ENCODE assay signal across 11 mouse cellular contexts in the genomic region with DNA sequence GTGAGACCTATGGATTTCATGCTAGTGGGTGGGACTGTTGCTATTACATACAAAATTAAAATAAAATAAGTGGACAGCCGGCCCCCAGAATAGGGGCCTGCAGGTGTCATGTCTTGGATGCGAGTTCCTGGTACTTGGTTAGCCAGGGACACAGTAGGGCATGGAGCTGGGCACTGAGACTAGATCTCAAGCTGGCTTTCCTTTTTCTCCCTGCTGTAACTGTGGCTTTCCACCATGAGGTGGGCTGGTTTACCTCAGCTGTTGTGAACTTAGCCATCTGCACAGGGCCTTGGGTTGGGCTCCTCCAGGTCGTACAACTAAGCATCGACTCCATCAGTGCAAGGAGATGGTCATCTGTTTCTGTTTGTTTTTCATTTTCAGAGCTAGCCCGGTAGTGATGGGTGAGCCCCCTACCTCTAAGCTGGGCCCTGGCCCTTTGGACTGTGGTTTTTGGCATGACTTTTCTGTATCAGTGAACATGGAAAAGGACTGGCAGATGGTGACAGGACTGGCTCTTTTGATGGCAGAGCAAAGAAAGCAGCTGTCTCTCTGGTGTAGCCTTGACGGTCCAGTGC. TPM values are rescaled to one million over a fixed set of nuclear protein-coding genes. Genes with fewer than 3 reads are reported as not detected.
A peak's percentile ranks its signal among the peaks of the same experiment; 100 is the strongest.
DNase-seq lines count a peak whose midpoint lies in the region; ATAC-seq and TF ChIP-seq lines count a peak whose summit lies in the region.
"Had no signal": no experiment of that assay in that cellular context is flagged by ENCODE, and none has a peak within 500 bp of the region (broad histone marks: within the 10 kb centered on the region; RNA-seq: fewer than 3 reads in every experiment).

No protein-coding gene starts in this region.

- no peak for TF ChIP-seq RAD21 in CH12.LX (IDR thresholded peaks at IDR 0.05; ENCODE audit: low read depth, low read length)

- H3K27ac ChIP-seq in heart, embryonic 12.5 days (ENCODE audit: poor library complexity, severe bottlenecking), result no peak overlapping the region
- H3K27ac ChIP-seq in CH12.LX (ENCODE audit: insufficient read depth, low read depth), result no peak overlapping the region
- H3K27ac ChIP-seq in forebrain, embryonic 15.5 days (replicated peaks), result no peak overlapping the region
- no peak overlapping the region for H3K27ac ChIP-seq in liver, postnatal 0 days (ENCODE audit: low read depth)

- peaks cover 23% of the 10 kb centered on the region for H3K4me1 ChIP-seq in heart, embryonic 12.5 days (replicated peaks)
- peaks cover 5 to 29% of the 10 kb centered on the region in 2 experiments for H3K4me1 ChIP-seq in CH12.LX (ENCODE audit: control insufficient read depth in 1 of 2, insufficient read depth in 2 of 2)
- H3K4me1 ChIP-seq in forebrain, embryonic 15.5 days, result peaks cover 29% of the 10 kb centered on the region
- peaks cover 27% of the 10 kb centered on the region for H3K4me1 ChIP-seq in liver, postnatal 0 days (ENCODE audit: insufficient read depth)

- no peak for TF ChIP-seq POLR2A in CH12.LX (IDR thresholded peaks at IDR 0.05; ENCODE audit: low read depth, low read length)

- no peak for ATAC-seq in heart, embryonic 12.5 days (ENCODE audit: insufficient number of reproducible peaks, low FRiP score)
- ATAC-seq in forebrain, embryonic 15.5 days (replicated peaks), result no peak
- no peak for ATAC-seq in liver, postnatal 0 days

- dilution Hi-C loops in CH12.LX (cut with MboI; ENCODE audit: extremely low pct_ligation_motif_present, extremely low pct_unique_long_range_greater_than_20kb, low sequenced_read_pairs), result no loop called here

- no peak for TF ChIP-seq EP300 in CH12.LX (IDR thresholded peaks at IDR 0.05; ENCODE audit: low read length)
- no peak for TF ChIP-seq EP300 in liver, postnatal 0 days (IDR thresholded peaks at IDR 0.05; ENCODE audit: low read depth)

- H3K79me2 ChIP-seq in CH12.LX (replicated peaks; ENCODE audit: control insufficient read depth, extremely low read depth, insufficient read depth, poor library complexity, severe bottlenecking), result 0 out of 2 replicates have a peak, but pooled peaks cover 4% of the 10 kb centered on the region

- H3K4me2 ChIP-seq in heart, embryonic 12.5 days, result peak overlapping the region; percentile 91
- H3K4me2 ChIP-seq in CH12.LX (ENCODE audit: insufficient read depth, low read depth, poor library complexity, severe bottlenecking), result peak overlapping the region; percentile 73; the same call in 1 of the 2 replicates
- peak overlapping the region; percentile 50; the same call in 1 of the 2 replicates for H3K4me2 ChIP-seq in forebrain, embryonic 15.5 days (replicated peaks)
- H3K4me2 ChIP-seq in liver, postnatal 0 days (ENCODE audit: low read depth, low read length), result peak overlapping the region; percentile 79

- H3K36me3 ChIP-seq in heart, embryonic 12.5 days, result no peaks in the 10 kb centered on the region
- H3K36me3 ChIP-seq in CH12.LX (replicated peaks in 1 of 2; ENCODE audit: control insufficient read depth in 1 of 2, insufficient read depth in 1 of 2, low read length in 1 of 2), result no peaks in the 10 kb centered on the region
- no peaks in the 10 kb centered on the region for H3K36me3 ChIP-seq in forebrain, embryonic 15.5 days
- no peaks in the 10 kb centered on the region for H3K36me3 ChIP-seq in liver, postnatal 0 days (replicated peaks; ENCODE audit: insufficient read depth, low read length)
- H3K36me3 ChIP-seq: G1E had no signal

- peak overlapping the region; percentile 64 for H3K9ac ChIP-seq in heart, embryonic 12.5 days
- no peak overlapping the region for H3K9ac ChIP-seq in CH12.LX (ENCODE audit: insufficient read depth, low read depth)
- no peak overlapping the region for H3K9ac ChIP-seq in forebrain, embryonic 15.5 days (replicated peaks)
- peak overlapping the region; percentile 69 for H3K9ac ChIP-seq in liver, postnatal 0 days (replicated peaks)

- DNase-seq in heart, adult 9 months (ENCODE audit: low spot score in 2 of 2), result no peak
- DNase-seq in CH12.LX (ENCODE audit: extremely low read depth), result no peak
- no peak for DNase-seq in liver, postnatal 0 days
- no peak for DNase-seq in embryo, embryonic 10.5 days (ENCODE audit: low spot score)
- no peak for DNase-seq in frontal cortex, postnatal 25 days (ENCODE audit: low spot score in 2 of 2)
- no peak for DNase-seq in gastrocnemius, adult 8-10 months (ENCODE audit: low spot score in 2 of 2)
- DNase-seq: cerebellum, postnatal 25 days; lung, adult 18-20 months had no signal

- peak overlapping the region; percentile 62 for H3K4me3 ChIP-seq in heart, embryonic 12.5 days
- H3K4me3 ChIP-seq in CH12.LX (replicated peaks in 1 of 3; ENCODE audit: low read depth in 2 of 3, low read length in 2 of 3, poor library complexity in 1 of 3), result no peak overlapping the region
- no peak overlapping the region for H3K4me3 ChIP-seq in forebrain, embryonic 15.5 days
- peak overlapping the region; percentile 56 for H3K4me3 ChIP-seq in liver, postnatal 0 days (ENCODE audit: low read depth, low read length)

- 70% methylated on average over 6 of the region's 6 CpGs for WGBS in heart, embryonic 12.5 days
- WGBS in forebrain, embryonic 15.5 days, result 67% methylated on average over 6 of the region's 6 CpGs
- 78% methylated on average over 6 of the region's 6 CpGs for WGBS in liver, postnatal 0 days (ENCODE audit: insufficient replicate concordance)

- in situ Hi-C loops in CH12.LX (cut with MboI; ENCODE audit: low pct_ligation_motif_present, low pct_unique_long_range_greater_than_20kb, low sequenced_read_pairs), result loop anchor here (10.0 kb wide), 1 partner anchor 111 kb away; the partner anchor contains the start of gene Wdr20

- no peaks in the 10 kb centered on the region for H3K27me3 ChIP-seq in heart, embryonic 12.5 days (replicated peaks)
- H3K27me3 ChIP-seq in CH12.LX (replicated peaks), result no peaks in the 10 kb centered on the region
- H3K27me3 ChIP-seq in forebrain, embryonic 15.5 days, result peaks cover 28% of the 10 kb centered on the region
- H3K27me3 ChIP-seq in liver, postnatal 0 days (ENCODE audit: insufficient read depth, low read length), result no peaks in the 10 kb centered on the region

- no peak for TF ChIP-seq CTCF in CH12.LX (conservative IDR thresholded peaks at IDR 0.05 in 1 of 2, IDR thresholded peaks at IDR 0.05 in 1 of 2; ENCODE audit: low read depth in 2 of 2, low read length in 2 of 2)
- TF ChIP-seq CTCF in liver, postnatal 0 days (IDR thresholded peaks at IDR 0.05; ENCODE audit: low read depth), result no peak

- H3K9me3 ChIP-seq in heart, embryonic 12.5 days (replicated peaks), result no peaks in the 10 kb centered on the region
- no peaks in the 10 kb centered on the region for H3K9me3 ChIP-seq in CH12.LX (replicated peaks; ENCODE audit: low read length)
- H3K9me3 ChIP-seq in forebrain, embryonic 15.5 days, result no peaks in the 10 kb centered on the region
- no peaks in the 10 kb centered on the region for H3K9me3 ChIP-seq in liver, postnatal 0 days (ENCODE audit: low read length)
- H3K9me3 ChIP-seq: G1E had no signal

TF ChIP-seq in CH12.LX, 34 proteins besides CTCF, POLR2A, EP300 and RAD21 (continues in another document):
- no peak for TF ChIP-seq HCFC1 (IDR thresholded peaks at IDR 0.05; ENCODE audit: low read depth, low read length)
- no peak for TF ChIP-seq NELFE (IDR thresholded peaks at IDR 0.05; ENCODE audit: low read depth, low read length)
- no peak for TF ChIP-seq ELF1 (IDR thresholded peaks at IDR 0.05; ENCODE audit: low read depth, low read length)
- TF ChIP-seq USF2 (conservative IDR thresholded peaks at IDR 0.05; ENCODE audit: low read depth, low read length), result no peak
- TF ChIP-seq ZC3H11A (IDR thresholded peaks at IDR 0.05; ENCODE audit: low read depth, low read length), result no peak
- no peak for TF ChIP-seq POLR2AphosphoS2 (IDR thresholded peaks at IDR 0.05; ENCODE audit: low read depth, low read length)
- no peak for TF ChIP-seq MEF2A (IDR thresholded peaks at IDR 0.05; ENCODE audit: borderline replicate concordance, low read depth, low read length)
- TF ChIP-seq RCOR1 (conservative IDR thresholded peaks at IDR 0.05; ENCODE audit: low read depth, low read length), result no peak
- no peak for TF ChIP-seq ZKSCAN1 (IDR thresholded peaks at IDR 0.05; ENCODE audit: borderline replicate concordance, low read depth, low read length)

RNA-seq across cellular contexts. Expression of gene Zfp839, which starts 3.8 kb away (rescaled TPM):
- polyA plus RNA-seq in heart, embryonic 12.5 days (2016; fragmentation: Nextera tagmentation; extraction: Ambion mirVana), result 3.9 and 5.4 TPM in 2 replicates
- total RNA-seq in CH12.LX (2012; rRNA removed) (7.8 and 9.1 TPM in 2 replicates), CH12.LX (2014; rRNA removed) (3.7 and 3.8 TPM in 2 replicates)
- 8.1 and 9.2 TPM in 2 replicates for polyA plus RNA-seq in CH12.LX (2012; ENCODE audit: insufficient read length, low read depth)
- 3.6 and 4.0 TPM in 2 replicates for polyA plus RNA-seq in forebrain, embryonic 15.5 days (2015; fragmentation: Nextera tagmentation; extraction: Ambion mirVana)
- 1.1 and 1.8 TPM in 2 replicates for polyA plus RNA-seq in liver, postnatal 0 days (2015; fragmentation: Nextera tagmentation; extraction: Ambion mirVana)
- total RNA-seq in gastrocnemius, adult 8-10 months (2022), result 1 to 10 TPM; 7.8 to 9.6 (median 8.4) TPM

RNA-seq across cellular contexts. Expression of gene Mok, which starts 5.5 kb away (rescaled TPM):
- 2.9 and 4.0 TPM in 2 replicates for polyA plus RNA-seq in heart, embryonic 12.5 days (2016; fragmentation: Nextera tagmentation; extraction: Ambion mirVana)
- total RNA-seq in CH12.LX (2012; rRNA removed) (5.5 and 9.8 TPM in 2 replicates), CH12.LX (2014; rRNA removed) (5.8 and 7.1 TPM in 2 replicates)
- polyA plus RNA-seq in CH12.LX (2012; ENCODE audit: insufficient read length, low read depth), result 9.1 and 11.0 TPM in 2 replicates
- polyA plus RNA-seq in forebrain, embryonic 15.5 days (2015; fragmentation: Nextera tagmentation; extraction: Ambion mirVana), result 11.8 and 13.8 TPM in 2 replicates
- polyA plus RNA-seq in liver, postnatal 0 days (2015; fragmentation: Nextera tagmentation; extraction: Ambion mirVana), result 0.13 and 0.29 TPM in 2 replicates
- under 1 TPM in 2 of 4 experiments, not detected in 2; 0.35 to 0.52 TPM for total RNA-seq in gastrocnemius, adult 8-10 months (2022)

RNA-seq across cellular contexts. Expression of gene Cinp, which starts 42.7 kb away (rescaled TPM):
- polyA plus RNA-seq in heart, embryonic 12.5 days (2016; fragmentation: Nextera tagmentation; extraction: Ambion mirVana), result 63.3 and 66.7 TPM in 2 replicates
- total RNA-seq in CH12.LX (2012; rRNA removed) (135 and 161 TPM in 2 replicates), CH12.LX (2014; rRNA removed) (164 and 167 TPM in 2 replicates)
- 114 and 131 TPM in 2 replicates for polyA plus RNA-seq in CH12.LX (2012; ENCODE audit: insufficient read length, low read depth)
- polyA plus RNA-seq in forebrain, embryonic 15.5 days (2015; fragmentation: Nextera tagmentation; extraction: Ambion mirVana), result 81.8 and 82.8 TPM in 2 replicates
- 30.6 and 34.2 TPM in 2 replicates for polyA plus RNA-seq in liver, postnatal 0 days (2015; fragmentation: Nextera tagmentation; extraction: Ambion mirVana)
- total RNA-seq in gastrocnemius, adult 8-10 months (2022), result 10 to 100 TPM; 22.3 to 24.5 (median 22.8) TPM

RNA-seq across cellular contexts. Expression of gene Tecpr2, which starts 42.8 kb away (rescaled TPM):
- polyA plus RNA-seq in heart, embryonic 12.5 days (2016; fragmentation: Nextera tagmentation; extraction: Ambion mirVana), result 3.8 and 4.5 TPM in 2 replicates
- total RNA-seq in CH12.LX (2012; rRNA removed) (6.7 and 7.5 TPM in 2 replicates), CH12.LX (2014; rRNA removed) (2.6 and 3.1 TPM in 2 replicates)
- 2.8 and 2.9 TPM in 2 replicates for polyA plus RNA-seq in CH12.LX (2012; ENCODE audit: insufficient read length, low read depth)
- polyA plus RNA-seq in forebrain, embryonic 15.5 days (2015; fragmentation: Nextera tagmentation; extraction: Ambion mirVana), result 7.2 and 7.5 TPM in 2 replicates
- polyA plus RNA-seq in liver, postnatal 0 days (2015; fragmentation: Nextera tagmentation; extraction: Ambion mirVana), result 0.63 and 1.1 TPM in 2 replicates
- 1 to 10 TPM; 2.8 to 3.2 (median 2.8) TPM for total RNA-seq in gastrocnemius, adult 8-10 months (2022)

Comparison
In these comparisons a context has a peak if more than half of its experiments do, and no peak if none do; other contexts are left out.
1. H3K4me3 ChIP-seq: peak in heart, embryonic 12.5 days (single experiment) and liver, postnatal 0 days (single experiment); none in CH12.LX (0 of 3) and forebrain, embryonic 15.5 days (single experiment).
2. H3K9ac ChIP-seq: peak in heart, embryonic 12.5 days (single experiment) and liver, postnatal 0 days (single experiment); none in CH12.LX (single experiment) and forebrain, embryonic 15.5 days (single experiment).
3. Peak in every context shown above with its lines, with median percentiles within 50 percentile points of each other: H3K4me2 ChIP-seq.